Mouse (Mus musculus): ENCODE measurements around the gene Rad54l2. TPM values are rescaled to one million over a fixed set of nuclear protein-coding genes. Genes with fewer than 3 reads are reported as not detected.

Gene Rad54l2
- polyA plus RNA-seq, 1 experiment from 2014 or later, result 1.7 TPM

GRCm38 (mm10) chr9:106783554-106783953, 5.4 kb downstream of the Rad54l2 start:
- ATAC-seq (peak; percentile 57; the same call in 1 of the 2 replicates), DNase-seq (no peak)
- Histone ChIP-seq H3K9ac (replicated peaks) (no peak overlapping the region), H3K9me3 (ENCODE audit: low read length) (no peaks in the 10 kb centered on the region), H3K36me3 (replicated peaks; ENCODE audit: insufficient read depth, low read length) (no peaks in the 10 kb centered on the region), H3K4me2 (ENCODE audit: low read depth, low read length) (no peak overlapping the region), H3K4me3 (ENCODE audit: low read depth, low read length) (no peak overlapping the region), H3K4me1 (ENCODE audit: insufficient read depth) (peaks cover 17% of the 10 kb centered on the region), H3K27ac (ENCODE audit: low read depth) (peak overlapping the region; percentile 34; the same call in 1 of the 2 replicates), H3K27me3 (ENCODE audit: insufficient read depth, low read length) (no peaks in the 10 kb centered on the region)
- WGBS (ENCODE audit: insufficient replicate concordance), result 92% methylated on average over 2 of the region's 2 CpGs
- TF ChIP-seq EP300 (IDR thresholded peaks at IDR 0.05; ENCODE audit: low read depth), result no peak
- TF ChIP-seq CTCF (IDR thresholded peaks at IDR 0.05; ENCODE audit: low read depth), result no peak

- Histone ChIP-seq H3K27me3 (ENCODE audit: insufficient read depth, low read length) (no peaks in the 10 kb centered on the region), H3K4me1 (ENCODE audit: insufficient read depth) (peaks cover 10% of the 10 kb centered on the region), H3K9me3 (ENCODE audit: low read length) (no peaks in the 10 kb centered on the region), H3K4me3 (ENCODE audit: low read depth, low read length) (no peak overlapping the region), H3K9ac (replicated peaks) (no peak overlapping the region), H3K27ac (ENCODE audit: low read depth) (no peak overlapping the region), H3K36me3 (replicated peaks; ENCODE audit: insufficient read depth, low read length) (no peaks in the 10 kb centered on the region), H3K4me2 (ENCODE audit: low read depth, low read length) (no peak overlapping the region)
- WGBS (ENCODE audit: insufficient replicate concordance), result 83% methylated on average over 3 of the region's 3 CpGs
- DNase-seq (no peak), ATAC-seq (no peak)
- no peak for TF ChIP-seq CTCF (IDR thresholded peaks at IDR 0.05; ENCODE audit: low read depth)
- no peak for TF ChIP-seq EP300 (IDR thresholded peaks at IDR 0.05; ENCODE audit: low read depth)
Measured at GRCm38 (mm10) chr9:106780086-106780485, 8.9 kb downstream of the Rad54l2 start.

DNA sequence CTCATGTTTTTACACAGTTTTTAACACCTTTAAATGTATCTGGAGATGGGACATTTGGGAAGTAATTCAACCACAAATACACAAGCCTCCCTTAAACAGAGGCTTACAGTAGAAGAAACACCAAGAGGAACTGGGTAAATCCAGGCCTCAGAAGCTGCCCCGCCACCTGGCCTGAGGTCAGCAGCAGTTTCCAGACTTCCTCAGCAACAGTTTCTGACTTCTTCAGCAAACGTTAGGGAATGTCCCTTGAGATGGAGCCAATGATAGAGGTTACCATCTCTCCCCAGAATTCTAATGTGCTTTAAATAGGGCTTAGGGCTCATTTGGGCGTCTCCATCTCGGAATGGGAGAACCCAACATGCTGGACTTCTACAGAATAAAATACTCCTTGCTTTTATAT, 10.7 kb downstream of the Rad54l2 start:
- Histone ChIP-seq H3K4me2 (ENCODE audit: low read depth, low read length) (no peak overlapping the region), H3K27me3 (ENCODE audit: insufficient read depth, low read length) (no peaks in the 10 kb centered on the region), H3K4me1 (ENCODE audit: insufficient read depth) (peaks cover 8% of the 10 kb centered on the region), H3K9ac (replicated peaks) (no peak overlapping the region), H3K36me3 (replicated peaks; ENCODE audit: insufficient read depth, low read length) (no peaks in the 10 kb centered on the region), H3K27ac (ENCODE audit: low read depth) (no peak overlapping the region), H3K4me3 (ENCODE audit: low read depth, low read length) (no peak overlapping the region), H3K9me3 (ENCODE audit: low read length) (no peaks in the 10 kb centered on the region)
- no peak for ATAC-seq
- WGBS (ENCODE audit: insufficient replicate concordance), result 62% methylated on average over 4 of the region's 4 CpGs
- DNase-seq, result no peak
- TF ChIP-seq EP300 (IDR thresholded peaks at IDR 0.05; ENCODE audit: low read depth) (no peak), CTCF (IDR thresholded peaks at IDR 0.05; ENCODE audit: low read depth) (no peak)

GRCm38 (mm10) chr9:106777423-106777822, 11.6 kb downstream of the Rad54l2 start:
- no peaks in the 10 kb centered on the region for H3K36me3 ChIP-seq (replicated peaks; ENCODE audit: insufficient read depth, low read length)
- H3K4me3 ChIP-seq (ENCODE audit: low read depth, low read length), result no peak overlapping the region

GRCm38 (mm10) chr9:106776116-106776515, 12.9 kb downstream of the Rad54l2 start:
- Histone ChIP-seq H3K4me2 (ENCODE audit: low read depth, low read length) (no peak overlapping the region), H3K36me3 (replicated peaks; ENCODE audit: insufficient read depth, low read length) (no peaks in the 10 kb centered on the region), H3K9me3 (ENCODE audit: low read length) (no peaks in the 10 kb centered on the region), H3K27me3 (ENCODE audit: insufficient read depth, low read length) (no peaks in the 10 kb centered on the region), H3K4me1 (ENCODE audit: insufficient read depth) (peaks cover 11% of the 10 kb centered on the region), H3K27ac (ENCODE audit: low read depth) (no peak overlapping the region), H3K4me3 (ENCODE audit: low read depth, low read length) (no peak overlapping the region), H3K9ac (replicated peaks) (no peak overlapping the region)
- 68% methylated on average over 1 of the region's 1 CpGs for WGBS (ENCODE audit: insufficient replicate concordance)
- no peak for TF ChIP-seq EP300 (IDR thresholded peaks at IDR 0.05; ENCODE audit: low read depth)
- TF ChIP-seq CTCF (IDR thresholded peaks at IDR 0.05; ENCODE audit: low read depth), result no peak
- ATAC-seq, result no peak
- DNase-seq, result no peak

More at GRCm38 (mm10) chr9:106777423-106777822, 11.6 kb downstream of the Rad54l2 start:
- Histone ChIP-seq H3K27ac (ENCODE audit: low read depth) (no peak overlapping the region), H3K4me1 (ENCODE audit: insufficient read depth) (peaks cover 8% of the 10 kb centered on the region), H3K9ac (replicated peaks) (no peak overlapping the region), H3K27me3 (ENCODE audit: insufficient read depth, low read length) (no peaks in the 10 kb centered on the region), H3K9me3 (ENCODE audit: low read length) (no peaks in the 10 kb centered on the region), H3K4me2 (ENCODE audit: low read depth, low read length) (no peak overlapping the region)
- no peak for ATAC-seq
- 79% methylated on average over 3 of the region's 3 CpGs for WGBS (ENCODE audit: insufficient replicate concordance)
- no peak for TF ChIP-seq EP300 (IDR thresholded peaks at IDR 0.05; ENCODE audit: low read depth)
- DNase-seq, result no peak

- no peak for TF ChIP-seq EP300 (IDR thresholded peaks at IDR 0.05; ENCODE audit: low read depth)
- no peak for TF ChIP-seq CTCF (IDR thresholded peaks at IDR 0.05; ENCODE audit: low read depth)
- H3K27ac ChIP-seq (ENCODE audit: low read depth), result no peak overlapping the region
- no peak overlapping the region for H3K4me2 ChIP-seq (ENCODE audit: low read depth, low read length)
- no peaks in the 10 kb centered on the region for H3K36me3 ChIP-seq (replicated peaks; ENCODE audit: insufficient read depth, low read length)
- WGBS (ENCODE audit: insufficient replicate concordance), result 84% methylated on average over 2 of the region's 2 CpGs
- H3K27me3 ChIP-seq (ENCODE audit: insufficient read depth, low read length), result no peaks in the 10 kb centered on the region
- peaks cover 15% of the 10 kb centered on the region for H3K4me1 ChIP-seq (ENCODE audit: insufficient read depth)
- DNase-seq, result no peak
- H3K9ac ChIP-seq (replicated peaks), result no peak overlapping the region
- H3K4me3 ChIP-seq (ENCODE audit: low read depth, low read length), result no peak overlapping the region
- H3K9me3 ChIP-seq (ENCODE audit: low read length), result no peaks in the 10 kb centered on the region
- peak; percentile 36; the same call in 1 of the 2 replicates for ATAC-seq
Measured at GRCm38 (mm10) chr9:106771770-106772169, 17.2 kb downstream of the Rad54l2 start.

DNA sequence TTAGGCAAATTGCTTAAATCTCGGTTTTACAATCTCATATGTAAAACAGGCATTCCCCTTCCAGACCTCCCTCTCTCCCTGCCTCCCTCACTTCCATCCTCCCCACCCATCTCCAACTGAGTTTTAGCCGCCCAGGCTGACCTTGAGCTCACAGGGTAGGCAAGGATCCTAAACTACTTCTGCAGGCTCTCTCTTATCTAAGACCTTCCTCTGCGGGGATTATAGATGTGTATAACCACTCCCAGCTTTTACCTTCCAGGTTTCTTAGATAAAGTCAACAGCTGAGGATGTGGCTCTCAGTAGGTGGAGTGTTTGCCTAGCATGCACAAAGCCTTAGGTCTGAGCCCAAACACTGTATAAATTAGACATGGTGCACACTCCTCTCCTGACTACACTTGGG, 18.8 kb downstream of the Rad54l2 start:
- Histone ChIP-seq H3K4me2 (ENCODE audit: low read depth, low read length) (no peak overlapping the region), H3K4me3 (ENCODE audit: low read depth, low read length) (no peak overlapping the region), H3K27ac (ENCODE audit: low read depth) (no peak overlapping the region), H3K9me3 (ENCODE audit: low read length) (no peaks in the 10 kb centered on the region), H3K9ac (replicated peaks) (no peak overlapping the region), H3K36me3 (replicated peaks; ENCODE audit: insufficient read depth, low read length) (no peaks in the 10 kb centered on the region), H3K4me1 (ENCODE audit: insufficient read depth) (peaks cover 15% of the 10 kb centered on the region), H3K27me3 (ENCODE audit: insufficient read depth, low read length) (no peaks in the 10 kb centered on the region)
- WGBS (ENCODE audit: insufficient replicate concordance), result 50% methylated on average over 3 of the region's 3 CpGs
- TF ChIP-seq EP300 (IDR thresholded peaks at IDR 0.05; ENCODE audit: low read depth) (no peak), CTCF (IDR thresholded peaks at IDR 0.05; ENCODE audit: low read depth) (no peak)
- no peak for DNase-seq
- ATAC-seq, result no peak

All from liver, postnatal 0 days (tissue).